Mouse (Mus musculus): Measurements from ENCODE around the gene Evi5l.
A peak's percentile ranks its signal among the peaks of the same experiment; 100 is the strongest.
"Not testable (repeated sequence)": the region's sequence is repeated elsewhere in the genome, so short reads cannot be mapped to it uniquely, and the experiment has no call there.

The Evi5l gene

GRCm38 (mm10) chr8:4239193-4239890 is 73.0 kb downstream of the Evi5l start:
- no peak for DNase-seq

GRCm38 (mm10) chr8:4245061-4245460 is 78.7 kb downstream of the Evi5l start:
- DNase-seq, result no peak

- no peak for DNase-seq
Observed at GRCm38 (mm10) chr8:4245737-4246136, 79.4 kb downstream of the Evi5l start.

GRCm38 (mm10) chr8:4247241-4247640 is 80.9 kb downstream of the Evi5l start:
- DNase-seq, result no peak

GRCm38 (mm10) chr8:4247951-4248540 is 81.7 kb downstream of the Evi5l start, which contains the start of gene Tgfbr3l:
Gene Tgfbr3l, plus strand, starts transcription at chr8:4248214.
- no peak for DNase-seq

- DNase-seq, result no peak
Observed at GRCm38 (mm10) chr8:4249213-4249612, 82.8 kb downstream of the Evi5l start.

GRCm38 (mm10) chr8:4250306-4250970 is 84.1 kb downstream of the Evi5l start:
- peak; percentile 72 to 84 for DNase-seq

GRCm38 (mm10) chr8:4252116-4252760 is 85.9 kb downstream of the Evi5l start:
- no peak for DNase-seq

- peak; percentile 94 to 96 for DNase-seq
Observed at GRCm38 (mm10) chr8:4252934-4253841, 86.8 kb downstream of the Evi5l start, which contains the start of gene Snapc2. Gene Snapc2, plus strand, starts transcription at chr8:4253080.

GRCm38 (mm10) chr8:4254001-4254400 is 87.6 kb downstream of the Evi5l start:
- peak; percentile 82 to 86 for DNase-seq

- DNase-seq, result not testable (repeated sequence)
Observed at GRCm38 (mm10) chr8:4255471-4255870, 89.1 kb downstream of the Evi5l start.

- no peak for DNase-seq
Observed at GRCm38 (mm10) chr8:4256911-4257310, 90.5 kb downstream of the Evi5l start.

GRCm38 (mm10) chr8:4257350-4257749 is 91.0 kb downstream of the Evi5l start:
- no peak for DNase-seq

- peak in 1 of 2 experiments; percentile 63 for DNase-seq
Observed at GRCm38 (mm10) chr8:4258233-4258632, 91.9 kb downstream of the Evi5l start.

- DNase-seq, result no peak
Observed at GRCm38 (mm10) chr8:4258678-4259077, 92.3 kb downstream of the Evi5l start.

- peak; percentile 94 to 96 for DNase-seq
Observed at GRCm38 (mm10) chr8:4259125-4259804, 92.9 kb downstream of the Evi5l start, which contains the start of gene Ctxn1. Gene Ctxn1, minus strand, starts transcription at chr8:4259274.

- DNase-seq, result no peak
Observed at GRCm38 (mm10) chr8:4259805-4260170, 93.4 kb downstream of the Evi5l start.
